Mouse (Mus musculus) skeletal muscle tissue, postnatal 0 days (tissue): ENCODE measurements around the gene Zfp993. TPM values are rescaled to one million over a fixed set of nuclear protein-coding genes. Genes with fewer than 3 reads are reported as not detected.

Source experiments
- polyA plus RNA-seq: library from polyadenylated mRNA; unstranded; fragments of >200 nt; fragmentation: Nextera tagmentation; extraction: Ambion mirVana; gene quantifications from 2 replicates; pipeline ENCODE4 v1.2.1, GENCODE M21; 2015

Gene Zfp993
- 0.51 and 0.52 TPM in 2 replicates for polyA plus RNA-seq

GRCm38 (mm10) chr4:146610774-146611400, at the start of gene Zfp993:
Gene Zfp993 (plus strand): TSS chr4:146610961.

Other genes starting within 250 kb of the Zfp993 start
- 0.71 and 1.0 TPM in 2 replicates for gene Zfp992, start 161.9 kb upstream of the Zfp993 start, polyA plus RNA-seq
- 0.05 TPM in 1 of 2 replicates, not detected in the other for gene Zfp981, start 108.9 kb upstream of the Zfp993 start, polyA plus RNA-seq